ENCODE assay signal across 9 mouse cellular contexts in the genomic region with DNA sequence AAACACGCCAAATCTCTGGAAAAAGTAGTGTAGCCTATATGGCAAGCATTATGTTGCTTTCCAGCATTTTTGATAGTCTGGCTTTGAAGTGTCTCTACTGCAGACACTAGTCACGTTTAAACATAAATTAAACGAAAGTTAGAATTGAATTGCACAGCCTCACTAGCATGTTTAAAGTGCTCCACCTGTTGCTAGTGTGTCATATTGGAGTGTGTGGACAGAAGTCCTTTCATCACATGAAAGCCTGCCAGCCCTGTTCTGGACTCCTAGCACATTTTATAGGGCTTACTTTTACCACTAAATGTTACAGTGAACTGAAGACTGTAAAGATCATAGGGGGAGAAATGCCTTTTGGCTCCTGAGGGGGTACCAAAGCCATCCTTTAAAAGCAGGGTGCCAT. TPM values are rescaled to one million over a fixed set of nuclear protein-coding genes. Genes with fewer than 3 reads are reported as not detected.
DNase-seq lines count a peak whose midpoint lies in the region; ATAC-seq and TF ChIP-seq lines count a peak whose summit lies in the region.
"Had no signal": no experiment of that assay in that cellular context is flagged by ENCODE, and none has a peak within 500 bp of the region (broad histone marks: within the 10 kb centered on the region; RNA-seq: fewer than 3 reads in every experiment).

No protein-coding gene starts in this region.

- peak overlapping the region; percentile 13 for H3K4me2 ChIP-seq in forebrain, embryonic 16.5 days (ENCODE audit: low read length)
- H3K4me2 ChIP-seq in liver, embryonic 16.5 days (ENCODE audit: low read depth, low read length) = peak overlapping the region; percentile 81

- H3K4me1 ChIP-seq in forebrain, embryonic 16.5 days (replicated peaks; ENCODE audit: control insufficient read depth, insufficient read depth, low read length) = peaks cover 23% of the 10 kb centered on the region
- H3K4me1 ChIP-seq in liver, embryonic 16.5 days (ENCODE audit: control insufficient read depth, low read depth, low read length) = peaks cover 18% of the 10 kb centered on the region
- peaks cover 9% of the 10 kb centered on the region; the same call in 1 of the 2 replicates for H3K4me1 ChIP-seq in kidney, adult 2 months (ENCODE audit: control insufficient read depth, insufficient read depth, low read length)

- no peak overlapping the region for H3K9ac ChIP-seq in forebrain, embryonic 16.5 days (replicated peaks; ENCODE audit: low read depth, low read length)
- peak overlapping the region; percentile 86 for H3K9ac ChIP-seq in liver, embryonic 16.5 days (ENCODE audit: low read depth, low read length)

- TF ChIP-seq CTCF in gastrocnemius, adult 2 months (IDR thresholded peaks at IDR 0.05) = no peak
- TF ChIP-seq CTCF in kidney, adult 2 months (conservative IDR thresholded peaks at IDR 0.05; ENCODE audit: insufficient read depth, insufficient read length, low read depth, low read length) = no peak

- H3K4me3 ChIP-seq in gastrocnemius, adult 2 months = peak overlapping the region; percentile 89
- H3K4me3 ChIP-seq in forebrain, embryonic 16.5 days (replicated peaks; ENCODE audit: low read length) = no peak overlapping the region
- H3K4me3 ChIP-seq in liver, embryonic 16.5 days (ENCODE audit: low read depth, low read length) = peak overlapping the region; percentile 83
- no peak overlapping the region for H3K4me3 ChIP-seq in kidney, adult 2 months (ENCODE audit: insufficient read depth, low read depth, low read length)

- no peaks in the 10 kb centered on the region for H3K27me3 ChIP-seq in forebrain, embryonic 16.5 days (replicated peaks; ENCODE audit: control insufficient read depth, insufficient read depth, low read length)
- no peaks in the 10 kb centered on the region for H3K27me3 ChIP-seq in liver, embryonic 16.5 days (ENCODE audit: control insufficient read depth, insufficient read depth, low read depth, low read length)
- H3K27me3 ChIP-seq in kidney, adult 2 months (replicated peaks; ENCODE audit: control insufficient read depth, insufficient read depth, low read length) = no peaks in the 10 kb centered on the region

- 62% methylated on average over 3 of the region's 3 CpGs for WGBS in forebrain, embryonic 16.5 days
- WGBS in liver, embryonic 16.5 days (ENCODE audit: insufficient replicate concordance) = 50% methylated on average over 3 of the region's 3 CpGs
- 74% methylated on average over 3 of the region's 3 CpGs for WGBS in kidney, adult 2 months

- no peak for ATAC-seq in forebrain, embryonic 16.5 days
- no peak for ATAC-seq in liver, embryonic 16.5 days (ENCODE audit: low read depth)

- intact Hi-C loops in gastrocnemius, adult 2 months (cut with DNase I) = loop anchor here (5.0 kb wide), 1 partner anchor 40 kb away; a partner anchor contains a TSS

- H3K36me3 ChIP-seq in forebrain, embryonic 16.5 days (ENCODE audit: control insufficient read depth, insufficient read depth) = no peaks in the 10 kb centered on the region
- H3K36me3 ChIP-seq in liver, embryonic 16.5 days (ENCODE audit: control insufficient read depth, insufficient read depth) = no peaks in the 10 kb centered on the region
- no peaks in the 10 kb centered on the region for H3K36me3 ChIP-seq in kidney, adult 2 months (ENCODE audit: control insufficient read depth, insufficient read depth, low read length)

- no peak for DNase-seq in gastrocnemius, adult 2 months
- no peak for DNase-seq in gastrocnemius, postnatal 10 days
- peak; percentile 24 for DNase-seq in 416B (ENCODE audit: low read depth)
- DNase-seq in adrenal gland, adult 18-20 months (ENCODE audit: low spot score in 2 of 2) = no peak
- no peak for DNase-seq in kidney, adult 2 months
- DNase-seq in natural killer cell, adult 2 months (ENCODE audit: low spot score in 2 of 2) = no peak
- DNase-seq: gastrocnemius, postnatal 36 days had no signal

- peak overlapping the region; percentile 97 for H3K27ac ChIP-seq in gastrocnemius, adult 2 months
- H3K27ac ChIP-seq in forebrain, embryonic 16.5 days (ENCODE audit: low read length) = no peak overlapping the region
- H3K27ac ChIP-seq in liver, embryonic 16.5 days (ENCODE audit: low read length) = no peak overlapping the region
- no peak overlapping the region for H3K27ac ChIP-seq in kidney, adult 2 months (ENCODE audit: insufficient read depth, low read depth, low read length)

- TF ChIP-seq POLR2A in kidney, adult 2 months (IDR thresholded peaks at IDR 0.05; ENCODE audit: low read depth, low read length) = no peak

- no peaks in the 10 kb centered on the region for H3K9me3 ChIP-seq in forebrain, embryonic 16.5 days (ENCODE audit: control insufficient read depth, low read length)
- H3K9me3 ChIP-seq in liver, embryonic 16.5 days (replicated peaks; ENCODE audit: control insufficient read depth, low read length) = no peaks in the 10 kb centered on the region

RNA-seq across cellular contexts. Expression of a gene that starts 1.9 kb away (rescaled TPM):
- 100 to 1,000 TPM; 130 to 135 TPM for total RNA-seq in gastrocnemius, adult 2 months (2021)
- 10 to 100 TPM; 55.6 to 58.0 TPM for total RNA-seq in gastrocnemius, postnatal 10 days (2021)
- 11.1 and 14.4 TPM in 2 replicates for polyA plus RNA-seq in forebrain, embryonic 16.5 days (2015; fragmentation: Nextera tagmentation; extraction: Ambion mirVana)
- polyA plus RNA-seq in liver, embryonic 16.5 days (2015; fragmentation: Nextera tagmentation; extraction: Ambion mirVana) = 12.0 and 12.6 TPM in 2 replicates
- 10 to 100 TPM; 22.8 to 25.0 TPM for total RNA-seq in adrenal gland, adult 18-20 months (2021)
- polyA plus RNA-seq in kidney, adult 2 months (2012; rRNA removed) = 5.9 and 6.3 TPM in 2 replicates

RNA-seq across cellular contexts. Expression of a gene that starts 40.5 kb away (rescaled TPM):
- total RNA-seq in gastrocnemius, adult 2 months (2021) = 1 to 10 TPM; 3.4 to 3.7 TPM
- total RNA-seq in gastrocnemius, postnatal 10 days (2021) = 1 to 10 TPM; 3.2 to 3.9 TPM
- 58.8 and 71.4 TPM in 2 replicates for polyA plus RNA-seq in forebrain, embryonic 16.5 days (2015; fragmentation: Nextera tagmentation; extraction: Ambion mirVana)
- polyA plus RNA-seq in liver, embryonic 16.5 days (2015; fragmentation: Nextera tagmentation; extraction: Ambion mirVana) = 24.2 and 26.6 TPM in 2 replicates
- 10 to 100 TPM; 12.8 to 13.4 TPM for total RNA-seq in adrenal gland, adult 18-20 months (2021)
- polyA plus RNA-seq in kidney, adult 2 months (2012; rRNA removed) = 6.2 and 6.5 TPM in 2 replicates

RNA-seq across cellular contexts. Expression of a gene that starts 40.7 kb away (rescaled TPM):
- total RNA-seq in gastrocnemius, adult 2 months (2021) = 1 to 10 TPM; 2.8 to 3.3 TPM
- 1 to 10 TPM; 3.1 to 4.0 TPM for total RNA-seq in gastrocnemius, postnatal 10 days (2021)
- 4.0 and 4.9 TPM in 2 replicates for polyA plus RNA-seq in forebrain, embryonic 16.5 days (2015; fragmentation: Nextera tagmentation; extraction: Ambion mirVana)
- polyA plus RNA-seq in liver, embryonic 16.5 days (2015; fragmentation: Nextera tagmentation; extraction: Ambion mirVana) = 5.6 and 6.1 TPM in 2 replicates
- total RNA-seq in adrenal gland, adult 18-20 months (2021) = 10 to 100 TPM; 11.1 to 14.3 TPM
- polyA plus RNA-seq in kidney, adult 2 months (2012; rRNA removed) = 77.1 and 78.6 TPM in 2 replicates

RNA-seq across cellular contexts. Expression of a gene that starts 40.9 kb away (rescaled TPM):
- 10 to 100 TPM; 20.6 to 21.6 TPM for total RNA-seq in gastrocnemius, adult 2 months (2021)
- 10 to 100 TPM; 31.7 to 37.6 TPM for total RNA-seq in gastrocnemius, postnatal 10 days (2021)
- polyA plus RNA-seq in forebrain, embryonic 16.5 days (2015; fragmentation: Nextera tagmentation; extraction: Ambion mirVana) = 31.8 and 33.1 TPM in 2 replicates
- polyA plus RNA-seq in liver, embryonic 16.5 days (2015; fragmentation: Nextera tagmentation; extraction: Ambion mirVana) = 58.2 and 60.6 TPM in 2 replicates
- total RNA-seq in adrenal gland, adult 18-20 months (2021) = 100 to 1,000 TPM; 111 to 124 TPM
- 66.0 and 80.0 TPM in 2 replicates for polyA plus RNA-seq in kidney, adult 2 months (2012; rRNA removed)

Comparison
In these comparisons a context has a peak if more than half of its experiments do, and no peak if none do; other contexts are left out.
1. H3K4me3 ChIP-seq: peak in gastrocnemius, adult 2 months (single experiment) and liver, embryonic 16.5 days (single experiment); none in forebrain, embryonic 16.5 days (single experiment) and kidney, adult 2 months (single experiment).